Mouse (Mus musculus) 416B (cell line): ENCODE data around the gene Nfkbib.

Experiments
- DNase-seq: peaks from one replicate; pipeline ENCODE4 v3.0.0; 2011; ENCODE audit warnings: low read depth

The Nfkbib gene

GRCm38 (mm10) chr7:28766910-28767309, 402 bp downstream of the Nfkbib start:
- DNase-seq = no peak

DNA sequence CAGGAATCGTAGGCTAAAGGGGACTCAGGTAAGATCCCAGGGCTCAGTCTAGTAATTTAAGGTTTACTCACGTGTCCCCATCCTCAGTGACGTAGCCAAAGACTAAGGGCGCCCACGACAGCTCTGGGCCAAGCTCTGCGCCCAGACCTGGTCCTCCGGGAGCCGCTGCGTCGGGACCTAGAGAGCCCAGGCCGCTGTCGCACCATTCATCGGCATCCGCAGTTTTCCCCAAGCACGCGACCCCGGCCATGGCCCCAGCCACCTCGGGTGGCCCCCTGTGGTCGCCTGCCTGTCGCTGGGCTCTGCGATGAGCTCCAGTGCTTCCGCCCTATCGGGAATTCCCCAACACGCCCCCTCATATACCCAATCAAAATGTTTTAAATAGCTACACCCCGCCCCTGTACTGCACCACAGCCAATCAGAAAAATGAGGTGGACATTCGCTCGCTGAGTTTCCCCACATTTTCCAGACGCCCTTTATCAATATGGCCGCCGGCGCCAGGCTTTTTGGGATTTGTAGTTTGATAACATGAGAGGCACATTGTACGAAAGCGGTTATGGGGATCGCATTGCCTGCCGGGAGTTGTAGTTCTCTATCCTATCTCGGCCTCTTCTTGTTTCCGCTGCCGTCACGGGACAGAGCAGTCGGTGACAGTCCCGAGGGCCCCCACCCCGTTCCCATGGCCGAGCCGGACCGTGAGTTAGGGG, 986 bp downstream of the Nfkbib start, which contains the start of gene Sirt2:
Gene Sirt2, plus strand, starts transcription at position 563 of the 707 bp plus-strand sequence.
- peak; percentile 99 for DNase-seq

GRCm38 (mm10) chr7:28765211-28765610, 2.1 kb downstream of the Nfkbib start:
- peak; percentile 58 for DNase-seq

GRCm38 (mm10) chr7:28761907-28762306, 5.4 kb downstream of the Nfkbib start:
- DNase-seq = no peak

DNA sequence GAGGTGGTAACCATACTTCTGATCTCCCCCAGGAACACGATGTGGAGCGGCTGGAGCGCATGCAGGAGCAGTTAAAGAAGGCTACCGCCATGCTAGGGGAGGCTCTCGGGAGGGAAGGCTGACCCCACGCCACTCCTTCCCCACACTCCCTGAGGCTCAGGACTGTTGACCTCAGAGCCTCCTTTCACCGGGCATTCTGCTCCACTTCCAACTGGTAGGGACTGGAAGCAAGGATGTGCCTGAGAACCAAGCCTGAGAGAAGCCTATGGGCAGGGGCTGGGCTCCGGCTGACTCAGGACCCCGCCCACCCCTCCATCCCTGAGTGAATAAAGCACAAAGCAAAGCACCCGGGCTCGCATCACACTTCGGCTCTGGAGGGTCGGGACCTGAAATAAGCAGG, 8.7 kb downstream of the Nfkbib start:
- no peak for DNase-seq

DNA sequence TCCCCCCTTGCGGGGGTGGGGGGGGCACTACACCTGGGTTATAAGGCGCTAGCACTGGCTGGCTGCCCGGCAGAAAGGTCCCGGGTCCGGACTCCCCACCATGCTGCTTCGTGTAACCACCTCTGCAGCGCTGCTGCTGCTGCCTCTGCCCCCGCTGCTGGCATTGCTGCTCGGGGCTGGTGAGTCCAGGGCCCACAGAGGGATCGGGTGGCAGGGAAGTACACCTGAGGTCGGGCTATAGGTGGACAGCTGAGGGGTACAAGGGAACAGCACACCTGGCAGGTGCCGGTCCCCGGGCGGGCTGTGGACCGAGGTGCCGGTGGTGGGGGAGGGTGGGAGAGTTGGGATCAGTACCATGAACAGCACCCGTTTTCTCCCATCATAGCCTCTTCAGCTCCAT, 11.2 kb downstream of the Nfkbib start, which contains the start of gene Ccer2:
Gene Ccer2, plus strand, starts transcription at position 96 of the 400 bp plus-strand sequence.
- DNase-seq = no peak

DNA sequence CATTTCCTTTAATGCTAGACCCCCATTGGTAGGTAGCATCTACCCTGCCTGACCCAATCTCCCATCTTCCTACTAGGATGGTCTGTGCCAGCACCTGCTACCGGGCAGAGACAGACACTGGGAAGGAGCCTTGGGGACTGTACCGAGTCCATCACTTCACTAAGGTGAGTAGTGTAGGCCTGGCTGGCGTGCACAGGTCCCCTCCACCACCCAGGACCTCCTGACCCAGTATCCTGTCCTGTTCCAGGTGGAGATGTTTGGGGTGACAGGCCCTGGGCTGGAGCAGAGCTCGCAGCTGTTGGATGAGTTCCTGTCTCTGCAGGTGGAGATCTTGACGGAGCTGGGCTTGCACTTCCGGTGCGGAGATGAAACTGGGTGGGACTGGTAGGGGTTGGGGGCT, 17.4 kb downstream of the Nfkbib start:
- no peak for DNase-seq

DNA sequence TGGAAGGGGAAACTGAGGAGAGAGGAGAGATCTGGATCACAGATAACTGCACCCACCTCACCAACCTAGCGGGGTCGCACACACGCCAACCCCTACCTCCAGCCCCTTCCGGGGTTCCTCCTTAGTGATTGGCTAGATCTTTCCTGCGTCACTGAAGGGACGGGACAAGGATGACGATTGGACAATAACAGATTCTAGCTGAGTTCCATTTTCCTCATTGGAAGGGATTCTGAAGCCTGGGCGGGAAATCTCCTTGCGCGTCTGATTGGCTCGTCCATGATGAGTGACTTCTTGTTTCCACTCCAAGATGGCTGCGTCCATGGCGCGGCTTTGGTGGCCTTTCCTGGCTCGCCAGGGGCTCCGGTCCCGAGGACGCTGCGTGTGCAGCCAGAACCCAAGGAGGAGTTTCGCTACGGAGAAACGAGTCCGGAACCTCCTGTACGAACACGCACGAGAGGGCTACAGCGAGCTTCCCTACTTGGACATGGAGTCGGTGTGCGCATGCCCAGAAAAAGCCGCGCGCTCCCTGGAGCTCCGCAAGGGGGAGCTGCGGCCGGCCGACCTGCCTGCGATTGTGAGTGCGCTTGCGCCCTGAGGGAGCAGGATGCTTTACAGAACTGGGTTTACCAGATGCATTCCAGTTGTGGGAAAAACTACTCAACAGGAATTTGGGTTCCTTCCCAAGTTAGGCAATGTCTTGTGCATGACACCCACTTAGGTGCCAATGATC, 25.4 kb downstream of the Nfkbib start, which contains the start of the genes Mrps12 and Sars2:
Gene Mrps12, minus strand, starts transcription at position 112 of the 730 bp plus-strand sequence.
Gene Sars2, plus strand, starts transcription at position 284 of the 730 bp plus-strand sequence.
- DNase-seq = peak; percentile 99

- no peak for DNase-seq
Measured at GRCm38 (mm10) chr7:28741368-28741708, 26.0 kb downstream of the Nfkbib start.

DNA sequence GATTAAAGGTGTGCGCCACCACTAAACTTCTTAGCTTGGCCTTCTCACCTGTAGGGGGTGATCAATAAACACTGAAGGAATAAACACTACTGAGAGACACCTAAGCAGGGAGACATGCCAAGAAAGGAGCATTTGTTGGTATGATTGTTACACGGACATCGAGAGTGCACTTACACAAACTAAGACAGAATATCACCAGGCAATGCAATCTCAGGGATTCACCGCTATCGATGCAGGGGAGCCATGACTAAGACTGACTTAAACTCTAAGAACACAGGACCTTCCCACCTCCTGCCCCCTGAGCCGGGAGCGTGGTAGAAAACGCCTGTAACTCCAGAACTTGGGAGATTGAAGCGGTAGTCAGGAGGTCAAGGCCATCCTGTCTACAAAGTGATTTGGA, 26.4 kb downstream of the Nfkbib start:
- peak; percentile 42 for DNase-seq

- no peak for DNase-seq
Measured at GRCm38 (mm10) chr7:28739829-28740228, 27.5 kb downstream of the Nfkbib start.

GRCm38 (mm10) chr7:28735701-28736100, 31.6 kb downstream of the Nfkbib start:
- DNase-seq = no peak

DNA sequence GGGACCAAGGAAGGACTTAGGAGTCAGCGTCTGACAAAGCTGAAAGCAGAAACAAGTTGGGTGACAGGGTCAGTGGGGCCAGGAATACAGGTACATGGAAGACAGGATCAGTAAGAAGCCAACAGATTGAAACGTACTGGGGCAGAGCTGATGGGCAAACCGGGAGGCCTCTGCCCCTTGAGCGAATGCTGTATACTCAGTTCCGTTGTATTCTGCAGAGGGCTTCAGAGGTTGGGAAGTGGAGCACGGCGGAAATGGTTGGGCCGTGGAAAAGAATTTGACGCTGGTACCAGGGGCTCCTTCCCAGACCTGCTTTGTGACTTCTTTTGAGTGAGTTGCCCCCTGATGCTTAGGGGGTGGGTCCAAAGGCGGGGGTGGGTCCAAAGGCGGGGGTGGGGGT, 34.1 kb downstream of the Nfkbib start:
- no peak for DNase-seq

GRCm38 (mm10) chr7:28732341-28733142, 34.8 kb downstream of the Nfkbib start:
- DNase-seq = no peak

GRCm38 (mm10) chr7:28727649-28728340, 39.5 kb downstream of the Nfkbib start:
- peak; percentile 27 for DNase-seq

DNA sequence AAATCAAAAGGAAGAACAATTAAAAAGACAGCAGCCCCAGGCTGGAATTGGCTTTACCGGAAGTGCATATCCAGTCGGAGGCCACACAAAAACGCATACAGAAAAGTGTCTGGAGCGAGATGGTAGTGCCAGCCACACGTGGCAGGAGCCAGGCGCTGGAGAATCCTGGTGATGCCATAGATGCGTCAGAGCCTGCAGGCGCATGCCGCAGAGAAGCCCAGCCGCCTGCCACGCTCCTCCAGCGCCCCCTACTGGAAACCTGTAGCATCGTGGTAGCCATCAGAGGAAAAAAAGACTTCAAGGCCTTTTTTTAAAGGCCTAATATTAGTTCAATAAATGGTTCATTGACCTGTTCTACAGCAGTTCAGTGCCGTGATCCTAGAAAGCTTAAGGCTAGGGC, 40.7 kb downstream of the Nfkbib start:
- DNase-seq = peak; percentile 87

DNA sequence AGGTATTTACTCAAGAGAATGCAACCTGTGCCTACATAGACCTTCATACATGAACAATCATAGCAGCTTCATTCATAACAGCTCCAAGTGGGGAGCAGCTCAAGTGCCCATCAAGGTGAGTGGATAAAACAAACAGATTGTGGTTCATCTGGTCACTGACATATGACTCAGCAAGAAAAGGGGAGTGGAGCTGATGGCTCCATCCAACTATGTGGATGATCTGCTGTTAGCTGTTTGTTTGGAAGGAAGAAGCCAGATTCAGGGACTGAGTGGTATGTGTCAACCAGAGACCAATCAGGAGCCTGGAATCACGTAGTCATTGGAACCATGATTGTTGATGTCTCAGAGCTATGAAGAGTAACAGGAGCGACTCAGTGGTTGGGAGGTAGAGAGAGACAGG, 42.7 kb downstream of the Nfkbib start:
- peak; percentile 22 for DNase-seq

DNA sequence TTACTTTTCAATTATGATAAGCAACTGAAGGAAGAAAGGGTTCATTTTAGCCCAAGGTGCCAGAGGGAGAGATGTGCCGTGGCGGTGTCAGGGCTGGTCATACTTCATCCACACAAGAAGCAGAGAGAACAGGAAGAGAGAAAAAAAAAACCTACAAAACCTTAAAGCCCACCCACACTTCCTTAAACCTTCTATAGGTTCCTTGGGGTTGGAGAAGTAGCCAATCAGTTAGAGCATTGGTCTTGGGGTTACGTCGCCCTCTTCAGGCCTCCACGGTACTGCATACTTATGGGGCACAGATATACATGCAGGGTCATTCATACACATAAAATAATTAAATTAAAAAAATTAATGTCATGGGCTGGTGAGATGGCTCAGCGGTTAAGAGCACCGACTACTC, 45.2 kb downstream of the Nfkbib start:
- DNase-seq = peak; percentile 65

DNA sequence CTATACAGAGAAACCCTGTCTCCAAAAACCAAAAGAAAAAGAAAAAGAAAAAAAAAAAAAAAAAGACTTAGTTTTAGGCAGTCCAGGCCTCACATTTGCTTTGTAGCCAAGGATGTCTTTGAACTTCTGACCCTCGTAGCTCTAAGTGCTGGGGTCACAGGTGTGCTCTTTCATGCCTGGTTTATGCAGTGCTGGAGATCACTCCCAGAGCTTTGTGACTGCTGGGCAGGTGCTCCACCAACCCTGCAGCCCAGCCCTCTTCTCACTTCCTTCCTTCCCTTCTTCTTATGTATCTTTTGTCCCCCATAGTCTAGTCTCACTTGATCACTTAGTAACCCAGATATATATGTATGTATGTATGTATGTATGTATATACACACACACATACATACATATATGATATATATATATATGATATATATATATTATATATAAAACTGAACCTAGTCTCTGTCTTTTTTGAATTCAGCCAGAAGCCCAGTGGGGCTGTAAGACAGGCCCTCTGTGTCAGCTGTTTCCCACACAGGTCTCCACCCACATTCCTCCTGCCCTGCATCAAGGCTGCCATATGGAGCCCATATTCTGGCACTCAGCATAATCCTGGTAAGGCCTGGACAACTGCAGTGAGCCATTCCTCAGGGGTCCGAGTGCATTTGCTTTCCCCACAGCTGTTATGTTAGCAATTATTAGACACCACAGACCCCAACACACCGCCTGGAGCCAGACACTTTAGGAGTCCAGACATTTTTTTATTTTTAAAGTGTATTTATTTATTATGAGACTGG, 46.4 kb downstream of the Nfkbib start:
- DNase-seq = no peak

DNA sequence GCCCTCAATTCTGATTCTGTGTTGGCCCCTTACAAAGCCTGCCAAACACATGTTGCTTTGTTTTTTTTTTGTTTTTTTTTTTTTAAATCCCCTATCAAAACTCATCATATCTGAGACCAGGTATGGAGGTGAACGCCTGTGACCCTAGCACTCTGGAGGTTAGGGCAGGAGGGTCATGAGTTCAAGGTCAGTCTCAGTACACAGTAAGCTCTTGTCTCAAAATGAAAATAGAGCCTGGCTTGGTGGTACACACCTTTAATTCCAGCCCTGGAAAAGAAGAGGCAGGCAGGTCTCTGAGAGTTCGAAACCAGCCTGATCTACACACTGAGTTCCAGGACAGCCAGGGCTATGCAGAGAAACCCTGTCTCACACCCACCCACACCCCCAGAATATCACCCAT, 47.7 kb downstream of the Nfkbib start:
- DNase-seq = no peak

DNA sequence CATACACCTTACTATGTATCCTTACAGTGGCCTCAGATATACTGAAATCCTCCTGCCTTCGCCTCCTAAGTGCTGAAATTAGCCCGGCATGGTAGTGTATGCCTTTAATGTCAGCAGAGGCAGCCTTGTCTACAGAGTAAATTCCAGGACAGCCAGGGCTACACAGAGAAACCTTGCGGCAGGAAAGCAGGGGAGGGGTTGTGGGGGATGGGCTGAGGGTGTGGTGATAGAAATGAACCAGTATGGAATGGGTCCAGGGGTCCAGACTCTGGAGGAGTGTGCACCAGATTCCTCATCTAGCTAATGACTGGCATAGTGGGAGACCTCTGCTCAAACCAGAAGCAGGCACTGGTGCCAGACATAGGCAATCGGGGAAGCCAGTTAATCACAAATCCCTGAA, 48.2 kb downstream of the Nfkbib start:
- DNase-seq = no peak
